Mouse (Mus musculus) ES-Bruce4 (cell line): ENCODE data around the gene Inpp5k.

ENCODE experiments used
- CTCF ChIP-seq: IDR thresholded peaks from one replicate; pipeline ENCODE4 v1.8.1; 2011; ENCODE audit warnings: low read depth, low read length
- EP300 ChIP-seq: IDR thresholded peaks from 2 replicates; pipeline ENCODE4 v1.6.1; 2011; ENCODE audit warnings: low read depth, low read length; ENCODE audit not compliant: insufficient read depth

DNA sequence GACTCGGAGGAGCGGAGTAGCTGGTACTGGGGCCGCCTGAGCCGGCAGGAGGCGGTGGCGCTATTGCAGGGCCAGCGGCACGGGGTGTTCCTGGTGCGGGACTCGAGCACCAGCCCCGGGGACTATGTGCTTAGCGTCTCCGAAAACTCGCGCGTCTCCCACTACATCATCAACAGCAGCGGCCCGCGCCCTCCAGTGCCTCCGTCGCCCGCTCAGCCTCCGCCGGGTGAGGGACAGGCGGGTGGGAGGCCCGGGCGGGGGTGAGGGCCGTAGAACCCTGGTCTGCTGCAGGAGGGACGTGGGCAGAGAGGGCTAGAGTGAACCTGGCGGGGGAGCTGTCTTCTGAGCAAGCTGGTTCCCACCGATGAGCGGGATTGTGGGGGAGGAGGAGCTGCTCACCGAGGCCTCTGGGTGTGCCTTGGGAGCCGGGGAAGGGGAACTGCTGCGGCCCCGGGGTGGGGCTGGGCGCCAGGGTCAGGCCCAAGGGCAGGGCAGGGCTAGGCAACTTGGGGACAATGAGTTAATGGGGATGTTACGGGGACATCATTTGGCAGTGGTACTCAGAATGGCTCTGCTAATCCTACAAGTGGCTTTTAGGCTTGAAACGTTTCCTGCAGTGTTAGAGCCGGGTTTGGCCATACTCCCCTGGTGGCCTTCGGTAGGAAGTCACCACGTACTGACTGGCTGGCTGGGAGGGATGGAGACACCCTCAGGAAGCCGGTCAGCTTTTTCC is 48.8 kb downstream of the Inpp5k start:
- TF ChIP-seq CTCF = no peak
- no peak for TF ChIP-seq EP300
